ENCODE assay signal across 16 mouse cellular contexts in genomic region chr14:11672981-11673547, GRCm38 (mm10).
DNase-seq lines count a peak whose midpoint lies in the region; ATAC-seq lines count a peak whose summit lies in the region.
"Had no signal": no experiment of that assay in that cellular context is flagged by ENCODE, and none has a peak within 500 bp of the region (broad histone marks: within the 10 kb centered on the region; RNA-seq: fewer than 3 reads in every experiment).

No protein-coding gene starts in this region.

- no peaks in the 10 kb centered on the region for H3K9me3 ChIP-seq in forebrain, embryonic 16.5 days (ENCODE audit: control insufficient read depth, low read length)
- no peaks in the 10 kb centered on the region for H3K9me3 ChIP-seq in forebrain, embryonic 15.5 days
- H3K9me3 ChIP-seq in hindbrain, embryonic 16.5 days (ENCODE audit: control insufficient read depth, low read length), result no peaks in the 10 kb centered on the region
- H3K9me3 ChIP-seq in hindbrain, embryonic 11.5 days (ENCODE audit: control insufficient read depth, low read length), result no peaks in the 10 kb centered on the region
- H3K9me3 ChIP-seq: embryonic facial prominence, embryonic 12.5 days had no signal

- DNase-seq in hindbrain, embryonic 11.5 days (ENCODE audit: low spot score), result no peak
- peak; percentile 97 to 98 for DNase-seq in cerebellum, postnatal 10 days
- no peak for DNase-seq in layer of hippocampus, adult 9-10 months (ENCODE audit: low spot score)
- no peak for DNase-seq in lung, postnatal 14 days
- DNase-seq: gastrocnemius, postnatal 36 days; lung, adult 18-20 months; right cerebral cortex, postnatal 25 days; thymus, postnatal 14 days had no signal

- 58% methylated on average over 3 of the region's 3 CpGs for WGBS in forebrain, embryonic 16.5 days
- WGBS in forebrain, embryonic 15.5 days, result 57% methylated on average over 3 of the region's 3 CpGs
- WGBS in hindbrain, embryonic 16.5 days, result 61% methylated on average over 3 of the region's 3 CpGs
- WGBS in hindbrain, embryonic 11.5 days, result 83% methylated on average over 3 of the region's 3 CpGs

- no peak overlapping the region for H3K4me3 ChIP-seq in forebrain, embryonic 16.5 days (replicated peaks; ENCODE audit: low read length)
- no peak overlapping the region for H3K4me3 ChIP-seq in forebrain, embryonic 15.5 days
- H3K4me3 ChIP-seq in hindbrain, embryonic 16.5 days (ENCODE audit: low read length), result no peak overlapping the region
- H3K4me3 ChIP-seq in hindbrain, embryonic 11.5 days (ENCODE audit: low read depth, low read length), result no peak overlapping the region
- H3K4me3 ChIP-seq: embryonic facial prominence, embryonic 12.5 days had no signal

- no peaks in the 10 kb centered on the region for H3K36me3 ChIP-seq in forebrain, embryonic 16.5 days (ENCODE audit: control insufficient read depth, insufficient read depth)
- no peaks in the 10 kb centered on the region for H3K36me3 ChIP-seq in forebrain, embryonic 15.5 days
- H3K36me3 ChIP-seq in hindbrain, embryonic 16.5 days (ENCODE audit: control insufficient read depth, insufficient read depth, low read length), result no peaks in the 10 kb centered on the region
- H3K36me3 ChIP-seq in hindbrain, embryonic 11.5 days (ENCODE audit: control insufficient read depth, insufficient read depth, low read length), result no peaks in the 10 kb centered on the region
- H3K36me3 ChIP-seq: embryonic facial prominence, embryonic 12.5 days had no signal

- H3K27me3 ChIP-seq in forebrain, embryonic 16.5 days (replicated peaks; ENCODE audit: control insufficient read depth, insufficient read depth, low read length), result no peaks in the 10 kb centered on the region
- no peaks in the 10 kb centered on the region for H3K27me3 ChIP-seq in forebrain, embryonic 15.5 days
- no peaks in the 10 kb centered on the region for H3K27me3 ChIP-seq in hindbrain, embryonic 16.5 days (replicated peaks; ENCODE audit: control insufficient read depth, insufficient read depth, low read length)
- H3K27me3 ChIP-seq in hindbrain, embryonic 11.5 days (ENCODE audit: control insufficient read depth, insufficient read depth, low read length), result no peaks in the 10 kb centered on the region
- H3K27me3 ChIP-seq: embryonic facial prominence, embryonic 12.5 days; Patski had no signal

- no peak overlapping the region for H3K9ac ChIP-seq in forebrain, embryonic 16.5 days (replicated peaks; ENCODE audit: low read depth, low read length)
- H3K9ac ChIP-seq in forebrain, embryonic 15.5 days (replicated peaks), result no peak overlapping the region
- H3K9ac ChIP-seq in hindbrain, embryonic 16.5 days (ENCODE audit: low read depth, low read length), result no peak overlapping the region
- H3K9ac ChIP-seq in hindbrain, embryonic 11.5 days (ENCODE audit: low read depth, low read length), result no peak overlapping the region
- H3K9ac ChIP-seq: embryonic facial prominence, embryonic 12.5 days had no signal

- H3K4me1 ChIP-seq in forebrain, embryonic 16.5 days (replicated peaks; ENCODE audit: control insufficient read depth, insufficient read depth, low read length), result peaks cover 10% of the 10 kb centered on the region
- peaks cover 13% of the 10 kb centered on the region for H3K4me1 ChIP-seq in forebrain, embryonic 15.5 days
- H3K4me1 ChIP-seq in hindbrain, embryonic 16.5 days (ENCODE audit: control insufficient read depth, insufficient read depth, low read depth, low read length), result peaks cover 11% of the 10 kb centered on the region
- no peaks in the 10 kb centered on the region for H3K4me1 ChIP-seq in hindbrain, embryonic 11.5 days (replicated peaks; ENCODE audit: control insufficient read depth, insufficient read depth, low read length)

- no peak overlapping the region for H3K27ac ChIP-seq in forebrain, embryonic 16.5 days (ENCODE audit: low read length)
- H3K27ac ChIP-seq in forebrain, embryonic 15.5 days (replicated peaks), result no peak overlapping the region
- no peak overlapping the region for H3K27ac ChIP-seq in hindbrain, embryonic 16.5 days (ENCODE audit: low read depth, low read length)
- H3K27ac ChIP-seq in hindbrain, embryonic 11.5 days (ENCODE audit: low read depth, low read length), result no peak overlapping the region
- H3K27ac ChIP-seq: embryonic facial prominence, embryonic 12.5 days; macrophage had no signal

- no peak overlapping the region for H3K4me2 ChIP-seq in forebrain, embryonic 16.5 days (ENCODE audit: low read length)
- no peak overlapping the region for H3K4me2 ChIP-seq in forebrain, embryonic 15.5 days (replicated peaks)
- H3K4me2 ChIP-seq in hindbrain, embryonic 16.5 days (ENCODE audit: low read length), result no peak overlapping the region
- no peak overlapping the region for H3K4me2 ChIP-seq in hindbrain, embryonic 11.5 days (replicated peaks; ENCODE audit: low read depth, low read length)
- H3K4me2 ChIP-seq: embryonic facial prominence, embryonic 12.5 days; midbrain, embryonic 11.5 days had no signal

- 0 out of 2 replicates have a peak, but pooled peaks have one; percentile 20 for ATAC-seq in forebrain, embryonic 16.5 days
- no peak for ATAC-seq in forebrain, embryonic 15.5 days (replicated peaks)
- ATAC-seq in hindbrain, embryonic 16.5 days, result peak; percentile 41
- ATAC-seq in hindbrain, embryonic 11.5 days (ENCODE audit: low FRiP score), result no peak
- ATAC-seq in cerebellum, adult (ENCODE audit: insufficient number of reproducible peaks, low FRiP score, low TSS enrichment), result peak; percentile 88
- ATAC-seq: Patski had no signal

Comparison
In these comparisons a context has a peak if more than half of its experiments do, and no peak if none do; other contexts are left out.
1. ATAC-seq: peak in forebrain, embryonic 16.5 days (single experiment), hindbrain, embryonic 16.5 days (single experiment) and cerebellum, adult (single experiment); none in forebrain, embryonic 15.5 days (single experiment) and hindbrain, embryonic 11.5 days (single experiment).
2. DNase-seq: peak in cerebellum, postnatal 10 days (2 of 2); none in hindbrain, embryonic 11.5 days (single experiment), layer of hippocampus, adult 9-10 months (single experiment) and lung, postnatal 14 days (single experiment).